Mouse (Mus musculus): Measurements from ENCODE around the gene Wrap53. TPM values are rescaled to one million over a fixed set of nuclear protein-coding genes. Genes with fewer than 3 reads are reported as not detected.

Gene Wrap53
- total and polyA plus RNA-seq, 2 experiments from 2014 or later = 7.8 to 18.7 TPM

DNA sequence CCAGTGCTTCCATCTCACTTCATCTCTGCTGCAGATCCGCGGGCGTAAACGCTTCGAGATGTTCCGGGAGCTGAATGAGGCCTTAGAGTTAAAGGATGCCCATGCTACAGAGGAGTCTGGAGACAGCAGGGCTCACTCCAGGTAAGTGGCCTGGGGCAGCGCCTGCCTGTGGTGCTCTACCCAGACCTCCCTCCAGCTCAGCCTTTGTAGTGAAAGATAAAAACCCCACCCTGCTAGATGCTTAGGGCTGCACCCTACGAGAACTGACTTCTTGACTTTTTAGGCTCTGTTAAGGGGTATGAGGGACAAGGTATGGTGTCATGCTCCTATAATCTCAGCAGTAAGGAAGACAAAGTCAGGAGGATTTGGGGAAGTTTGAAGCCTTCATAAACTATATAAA is 10.6 kb upstream of the Wrap53 start:
- no peak overlapping the region for H3K27ac ChIP-seq (ENCODE audit: low read depth)
- no peaks in the 10 kb centered on the region for H3K27me3 ChIP-seq (ENCODE audit: control insufficient read depth, insufficient read depth, low read length)
- H3K4me2 ChIP-seq (ENCODE audit: low read depth, low read length) = no peak overlapping the region
- no peak for DNase-seq (ENCODE audit: low spot score)
- H3K4me1 ChIP-seq (ENCODE audit: control insufficient read depth, insufficient read depth) = no peaks in the 10 kb centered on the region
- H3K4me3 ChIP-seq (ENCODE audit: low read depth, low read length) = no peak overlapping the region
- WGBS = 95% methylated on average over 8 of the region's 8 CpGs
- H3K36me3 ChIP-seq (replicated peaks; ENCODE audit: control insufficient read depth, insufficient read depth, low read length) = peaks cover 59% of the 10 kb centered on the region
- no peaks in the 10 kb centered on the region for H3K9me3 ChIP-seq (replicated peaks; ENCODE audit: control insufficient read depth, low read length)
- H3K9ac ChIP-seq (replicated peaks; ENCODE audit: low read depth, low read length) = no peak overlapping the region
- TF ChIP-seq CTCF (IDR thresholded peaks at IDR 0.05; ENCODE audit: low read depth) (no peak), EP300 (IDR thresholded peaks at IDR 0.05; ENCODE audit: low read depth) (no peak)
- ATAC-seq (ENCODE audit: insufficient read depth, low read depth) = no peak

GRCm38 (mm10) chr11:69589207-69589834 is 9.3 kb upstream of the Wrap53 start:
- TF ChIP-seq CTCF (IDR thresholded peaks at IDR 0.05; ENCODE audit: low read depth) (no peak), EP300 (IDR thresholded peaks at IDR 0.05; ENCODE audit: low read depth) (no peak)
- Histone ChIP-seq H3K9ac (replicated peaks; ENCODE audit: low read depth, low read length) (no peak overlapping the region), H3K27me3 (ENCODE audit: control insufficient read depth, insufficient read depth, low read length) (no peaks in the 10 kb centered on the region), H3K4me1 (ENCODE audit: control insufficient read depth, insufficient read depth) (no peaks in the 10 kb centered on the region), H3K4me3 (ENCODE audit: low read depth, low read length) (no peak overlapping the region), H3K4me2 (ENCODE audit: low read depth, low read length) (no peak overlapping the region), H3K9me3 (replicated peaks; ENCODE audit: control insufficient read depth, low read length) (no peaks in the 10 kb centered on the region), H3K27ac (ENCODE audit: low read depth) (no peak overlapping the region), H3K36me3 (replicated peaks; ENCODE audit: control insufficient read depth, insufficient read depth, low read length) (peaks cover 59% of the 10 kb centered on the region)
- WGBS = 84% methylated on average over 22 of the region's 22 CpGs
- ATAC-seq (ENCODE audit: insufficient read depth, low read depth) (no peak), DNase-seq (ENCODE audit: low spot score) (no peak)

- H3K4me2 ChIP-seq (ENCODE audit: low read depth, low read length) = no peak overlapping the region
- no peak for ATAC-seq (ENCODE audit: insufficient read depth, low read depth)
- WGBS = 62% methylated on average over 7 of the region's 7 CpGs
Measured at GRCm38 (mm10) chr11:69585718-69586325, 5.8 kb upstream of the Wrap53 start.

DNA sequence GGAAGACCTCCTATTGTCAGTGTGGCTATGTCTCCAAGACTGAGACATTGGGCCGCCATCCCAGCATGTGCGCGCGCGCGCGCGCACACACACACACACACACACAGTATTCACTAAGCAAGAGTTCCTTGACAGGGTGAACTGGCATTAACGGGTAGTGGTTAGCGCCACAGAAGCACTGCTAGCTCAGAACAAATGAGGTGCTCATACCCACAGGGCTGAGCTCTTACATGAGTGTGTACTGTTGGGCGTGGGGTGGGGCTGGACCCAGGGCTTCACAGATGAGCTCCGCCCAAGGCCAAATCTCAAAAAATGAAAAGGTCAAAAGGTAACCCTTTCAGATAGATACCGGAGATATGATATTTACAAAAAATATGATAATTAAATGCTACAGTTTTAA is 4.9 kb upstream of the Wrap53 start:
- Histone ChIP-seq H3K4me3 (ENCODE audit: low read depth, low read length) (no peak overlapping the region), H3K9ac (replicated peaks; ENCODE audit: low read depth, low read length) (no peak overlapping the region), H3K36me3 (replicated peaks; ENCODE audit: control insufficient read depth, insufficient read depth, low read length) (peaks cover 29% of the 10 kb centered on the region), H3K27ac (ENCODE audit: low read depth) (no peak overlapping the region), H3K4me2 (ENCODE audit: low read depth, low read length) (no peak overlapping the region), H3K27me3 (ENCODE audit: control insufficient read depth, insufficient read depth, low read length) (no peaks in the 10 kb centered on the region), H3K9me3 (replicated peaks; ENCODE audit: control insufficient read depth, low read length) (no peaks in the 10 kb centered on the region), H3K4me1 (ENCODE audit: control insufficient read depth, insufficient read depth) (peaks cover 8% of the 10 kb centered on the region; the same call in 1 of the 2 replicates)
- TF ChIP-seq EP300 (IDR thresholded peaks at IDR 0.05; ENCODE audit: low read depth) = no peak
- TF ChIP-seq CTCF (IDR thresholded peaks at IDR 0.05; ENCODE audit: low read depth) = no peak
- no peak for DNase-seq (ENCODE audit: low spot score)
- 95% methylated on average over 13 of the region's 13 CpGs for WGBS
- no peak for ATAC-seq (ENCODE audit: insufficient read depth, low read depth)

More at GRCm38 (mm10) chr11:69585718-69586325, 5.8 kb upstream of the Wrap53 start:
- DNase-seq (ENCODE audit: low spot score) = no peak
- H3K9ac ChIP-seq (replicated peaks; ENCODE audit: low read depth, low read length) = no peak overlapping the region; the same call in 1 of the 2 replicates
- no peak overlapping the region for H3K4me3 ChIP-seq (ENCODE audit: low read depth, low read length)
- peaks cover 38% of the 10 kb centered on the region for H3K36me3 ChIP-seq (replicated peaks; ENCODE audit: control insufficient read depth, insufficient read depth, low read length)
- peaks cover 8% of the 10 kb centered on the region; the same call in 1 of the 2 replicates for H3K4me1 ChIP-seq (ENCODE audit: control insufficient read depth, insufficient read depth)
- no peaks in the 10 kb centered on the region for H3K9me3 ChIP-seq (replicated peaks; ENCODE audit: control insufficient read depth, low read length)
- no peak for TF ChIP-seq EP300 (IDR thresholded peaks at IDR 0.05; ENCODE audit: low read depth)
- H3K27ac ChIP-seq (ENCODE audit: low read depth) = no peak overlapping the region
- no peaks in the 10 kb centered on the region for H3K27me3 ChIP-seq (ENCODE audit: control insufficient read depth, insufficient read depth, low read length)

GRCm38 (mm10) chr11:69584008-69584407 is 4.0 kb upstream of the Wrap53 start:
- H3K36me3 ChIP-seq (replicated peaks; ENCODE audit: control insufficient read depth, insufficient read depth, low read length) = peaks cover 20% of the 10 kb centered on the region
- no peak for DNase-seq (ENCODE audit: low spot score)
- H3K27me3 ChIP-seq (ENCODE audit: control insufficient read depth, insufficient read depth, low read length) = no peaks in the 10 kb centered on the region
- H3K4me1 ChIP-seq (ENCODE audit: control insufficient read depth, insufficient read depth) = peaks cover 8% of the 10 kb centered on the region; the same call in 1 of the 2 replicates
- H3K27ac ChIP-seq (ENCODE audit: low read depth) = no peak overlapping the region
- no peak overlapping the region for H3K4me3 ChIP-seq (ENCODE audit: low read depth, low read length)
- ATAC-seq (ENCODE audit: insufficient read depth, low read depth) = no peak
- H3K4me2 ChIP-seq (ENCODE audit: low read depth, low read length) = no peak overlapping the region
- H3K9me3 ChIP-seq (replicated peaks; ENCODE audit: control insufficient read depth, low read length) = no peaks in the 10 kb centered on the region
- no peak for TF ChIP-seq CTCF (IDR thresholded peaks at IDR 0.05; ENCODE audit: low read depth)
- H3K9ac ChIP-seq (replicated peaks; ENCODE audit: low read depth, low read length) = no peak overlapping the region
- 79% methylated on average over 7 of the region's 7 CpGs for WGBS

Measured in heart, postnatal 0 days (tissue).